Mouse (Mus musculus): Measurements from ENCODE around the gene Psg29.

Gene Psg29

DNA sequence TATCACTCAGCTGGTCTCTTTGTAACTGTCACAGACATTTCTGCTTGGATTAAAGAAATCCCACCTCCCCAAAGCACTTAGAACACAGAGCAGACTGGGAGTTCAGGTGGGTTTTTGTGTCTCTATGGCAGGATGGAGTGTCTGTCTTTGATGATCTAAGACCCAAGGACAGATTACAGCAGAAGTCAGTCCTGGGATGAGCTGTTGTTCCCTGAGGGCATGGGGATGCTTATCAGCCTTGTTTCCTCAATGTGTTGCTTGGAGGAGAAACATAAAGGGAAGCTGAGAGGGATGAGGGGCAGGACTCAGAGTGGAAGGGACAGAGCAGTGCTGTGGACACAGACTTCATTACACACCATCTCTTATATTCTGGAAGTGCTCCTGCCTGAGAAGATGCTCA, at the start of gene Psg29:
TSS of gene Psg29 (plus strand) at position 301 of the 400 bp plus-strand sequence.
- no peak for DNase-seq (ENCODE audit: low spot score)

DNA sequence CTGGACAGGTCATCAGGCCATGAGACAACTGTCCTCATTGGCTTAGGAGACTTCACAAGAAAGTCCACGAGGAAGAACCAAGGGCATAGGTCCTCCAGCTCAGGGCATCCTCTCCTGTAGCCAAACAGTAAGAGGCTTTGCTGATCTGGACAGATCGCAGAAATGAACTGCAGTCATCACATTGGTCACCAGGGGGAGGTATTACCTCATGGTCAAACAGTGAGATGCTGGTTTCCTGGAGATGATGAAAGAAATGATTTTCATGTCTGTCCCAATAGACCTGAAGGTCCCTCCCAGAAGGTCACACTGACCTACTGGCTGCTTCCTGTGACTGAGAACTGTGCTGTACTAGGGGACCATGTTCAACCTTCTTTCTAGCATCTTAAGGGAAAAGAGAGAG, 47.6 kb upstream of the Psg29 start:
- peak; percentile 16 for DNase-seq (ENCODE audit: low spot score)

DNA sequence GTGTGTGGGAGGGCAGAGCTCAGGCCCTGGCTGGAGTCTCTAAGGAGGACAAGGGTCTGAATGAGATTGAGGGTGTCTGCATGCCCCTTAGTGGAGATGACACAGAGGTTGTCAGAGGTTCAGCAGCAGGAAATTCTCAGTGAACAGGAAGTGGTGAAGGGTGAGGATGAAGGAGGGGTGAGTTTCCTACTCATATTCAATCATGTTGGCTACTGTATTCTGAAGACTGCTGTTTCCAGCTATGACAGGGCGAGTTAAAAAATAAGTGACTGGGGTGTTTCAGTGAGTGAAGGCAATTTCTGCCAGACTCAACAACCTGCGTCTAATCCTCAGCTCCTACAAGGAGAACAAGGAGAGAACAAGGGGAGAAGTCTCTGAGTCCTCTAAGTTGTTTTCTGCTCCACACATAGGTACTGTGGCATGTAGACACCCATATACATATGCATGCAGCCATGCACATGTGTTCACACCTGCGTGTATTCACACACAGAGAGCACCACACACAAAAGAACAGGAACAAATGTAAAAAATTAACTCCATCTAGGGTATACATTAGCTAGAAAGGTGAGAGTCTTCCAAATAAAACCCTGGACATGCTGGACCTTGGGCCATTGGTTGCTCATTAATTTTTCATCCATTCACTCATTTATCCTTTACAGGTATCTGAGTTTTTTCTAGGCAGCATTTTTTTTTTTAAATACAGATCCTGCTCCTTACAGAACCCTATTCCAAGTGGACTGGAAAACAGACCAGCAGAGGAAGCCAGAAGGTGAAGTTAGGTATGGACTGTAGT, 46.2 kb upstream of the Psg29 start:
- DNase-seq (ENCODE audit: low spot score), result no peak

DNA sequence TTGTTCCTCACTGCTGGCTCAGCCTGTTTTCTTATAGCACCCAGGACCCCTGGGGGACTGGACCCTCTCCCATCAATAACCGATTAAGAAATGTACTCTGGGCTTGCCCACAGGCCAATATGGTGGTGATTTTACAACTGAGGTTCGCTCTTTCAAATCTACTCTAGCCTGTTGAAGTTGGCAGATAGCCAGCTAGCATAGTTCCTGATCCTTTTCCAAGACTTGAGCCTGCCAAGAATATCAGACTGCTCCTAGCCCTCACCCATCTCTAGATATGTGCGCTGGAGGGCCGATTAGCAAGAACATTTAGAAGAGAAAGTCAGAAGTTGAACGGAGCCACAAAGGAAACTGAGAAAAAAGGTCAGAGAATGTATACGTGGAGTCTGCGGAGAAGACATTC, 44.3 kb upstream of the Psg29 start:
- DNase-seq (ENCODE audit: low spot score), result no peak

DNA sequence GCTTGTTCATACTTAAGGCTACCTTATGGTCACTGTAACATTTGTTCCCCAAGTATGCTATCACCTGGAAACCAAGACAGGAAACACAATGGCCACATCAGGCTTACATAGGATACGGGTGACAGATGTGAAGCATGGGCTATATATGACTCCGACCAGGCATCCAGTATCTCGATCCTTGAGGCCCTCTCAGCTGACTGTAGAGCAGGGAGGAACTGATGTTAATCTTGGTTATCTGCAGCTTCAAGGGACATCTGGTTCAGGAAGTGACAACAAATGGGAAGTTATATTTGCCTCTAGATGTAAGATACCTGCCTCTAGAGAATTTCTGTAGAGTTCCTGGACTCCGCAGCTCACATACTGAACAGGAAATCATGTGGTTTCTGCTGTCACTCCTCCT, 31.4 kb upstream of the Psg29 start:
- no peak for DNase-seq (ENCODE audit: low spot score)

DNA sequence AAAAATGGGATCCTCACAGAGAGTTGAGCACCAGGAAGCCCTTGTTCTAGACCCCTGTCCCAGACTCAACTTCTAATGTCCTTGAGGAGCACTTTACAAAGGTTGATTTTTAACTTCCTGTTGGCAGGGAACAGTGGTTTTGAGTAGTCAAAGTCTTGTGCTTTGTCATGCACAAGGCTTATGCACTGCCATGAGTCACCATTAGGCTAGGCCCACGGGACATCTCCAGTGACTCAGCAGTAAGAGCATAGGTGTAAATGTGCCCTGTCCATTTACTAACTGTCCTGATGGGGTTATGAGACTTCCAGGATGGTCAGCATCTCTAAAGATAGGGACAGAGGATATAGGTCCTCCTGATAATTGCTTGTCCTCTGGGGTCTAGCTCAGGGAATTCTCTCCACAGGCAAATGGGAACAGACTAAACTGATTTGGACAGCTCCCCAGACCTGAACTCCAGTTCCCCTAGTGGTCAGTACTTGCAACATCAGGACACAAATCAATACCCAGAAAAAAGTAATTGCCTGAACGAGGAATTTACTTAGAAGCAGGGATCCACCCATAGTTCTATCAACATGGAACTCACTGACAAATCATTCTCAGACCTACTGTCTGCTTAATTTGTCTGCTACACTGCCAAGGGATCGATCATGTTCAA, 2.4 kb downstream of the Psg29 start:
- DNase-seq (ENCODE audit: low spot score), result no peak
